Mouse (Mus musculus) CH12.LX (cell line): Measurements from ENCODE around the gene Slc25a44. TPM values are rescaled to one million over a fixed set of nuclear protein-coding genes. Genes with fewer than 3 reads are reported as not detected.

Source experiments
- DNase-seq: peaks from one replicate; pipeline ENCODE4 v3.0.0-alpha.2; 2013; ENCODE audit errors: extremely low read depth
- H3K27ac ChIP-seq: 2 replicates; pipeline ENCODE4 v1.5.1; 2012; ENCODE audit warnings: low read depth, mild to moderate bottlenecking, control low read depth, moderate library complexity; ENCODE audit not compliant: insufficient read depth
- H3K27me3 ChIP-seq: replicated peaks from 2 replicates; pipeline ENCODE3; 2012; ENCODE audit warnings: inconsistent platforms
- H3K36me3 ChIP-seq, 2 experiments: replicated peaks in 1 of 2; 2 replicates each; pipeline versions ENCODE3 to v1.6.1; 2012; ENCODE audit warnings: inconsistent platforms in 1 of 2, low read length in 1 of 2, mild to moderate bottlenecking in 1 of 2, mixed read lengths in 1 of 2, moderate library complexity in 1 of 2; ENCODE audit not compliant: control insufficient read depth in 1 of 2, insufficient read depth in 1 of 2
- H3K4me1 ChIP-seq, 2 experiments: 2 replicates each; pipeline ENCODE4 v1.6.1; 2012; ENCODE audit warnings: inconsistent platforms in 1 of 2, moderate library complexity in 1 of 2; ENCODE audit not compliant: insufficient read depth in 2 of 2, control insufficient read depth in 1 of 2
- H3K4me2 ChIP-seq: 2 replicates; pipeline ENCODE4 v1.6.1; 2012; ENCODE audit warnings: low read depth, mild to moderate bottlenecking, control low read depth; ENCODE audit not compliant: poor library complexity, insufficient read depth, severe bottlenecking
- H3K4me3 ChIP-seq, 3 experiments: fragments of 150-350 bp in 1 of 3; sonication (generic) in 1 of 3; replicated peaks in 1 of 3; 2 replicates each; pipeline versions ENCODE3 to v1.5.1; 2011 to 2012; ENCODE audit warnings: low read depth in 2 of 3, low read length in 2 of 3, mild to moderate bottlenecking in 2 of 3, moderate library complexity in 2 of 3, control low read depth in 1 of 3, improper control_type of control experiment in 1 of 3, inconsistent platforms in 1 of 3, mixed read lengths in 1 of 3; ENCODE audit not compliant: poor library complexity in 1 of 3
- H3K79me2 ChIP-seq: replicated peaks from 2 replicates; pipeline ENCODE4 v1.6.1; 2012; ENCODE audit warnings: mild to moderate bottlenecking, moderate library complexity; ENCODE audit not compliant: control insufficient read depth, poor library complexity, insufficient read depth, severe bottlenecking; ENCODE audit errors: extremely low read depth
- H3K9ac ChIP-seq: 2 replicates; pipeline ENCODE4 v1.6.1; 2012; ENCODE audit warnings: low read depth, mild to moderate bottlenecking, control low read depth, moderate library complexity; ENCODE audit not compliant: insufficient read depth
- H3K9me3 ChIP-seq: replicated peaks from 2 replicates; pipeline ENCODE3; 2012; ENCODE audit warnings: low read length, inconsistent platforms, mixed read lengths
- CTCF ChIP-seq, 2 experiments: IDR thresholded peaks in 1 of 2; conservative IDR thresholded peaks in 1 of 2; 2 replicates each; pipeline ENCODE4 v1.5.1; 2011 to 2012; ENCODE audit warnings: low read depth in 2 of 2, low read length in 2 of 2, improper control_type of control experiment in 1 of 2, inconsistent platforms in 1 of 2, mild to moderate bottlenecking in 1 of 2, moderate library complexity in 1 of 2
- E2F4 ChIP-seq: IDR thresholded peaks from 2 replicates; pipeline ENCODE4 v1.6.1; 2011; ENCODE audit warnings: low read depth, low read length, improper control_type of control experiment; ENCODE audit not compliant: insufficient replicate concordance
- EP300 ChIP-seq: IDR thresholded peaks from 2 replicates; pipeline ENCODE4 v1.6.1; 2011; ENCODE audit warnings: low read length, improper control_type of control experiment
- ETS1 ChIP-seq: conservative IDR thresholded peaks from 2 replicates; pipeline ENCODE4 v1.6.1; 2012; ENCODE audit warnings: low read depth, mild to moderate bottlenecking, inconsistent platforms, low read length, improper control_type of control experiment, moderate library complexity
- GABPA ChIP-seq: IDR thresholded peaks from 2 replicates; pipeline ENCODE4 v1.6.1; 2012; ENCODE audit warnings: low read depth, low read length, improper control_type of control experiment, inconsistent platforms; ENCODE audit not compliant: insufficient replicate concordance
- HCFC1 ChIP-seq: IDR thresholded peaks from 2 replicates; pipeline ENCODE4 v1.6.1; 2012; ENCODE audit warnings: low read depth, mild to moderate bottlenecking, inconsistent platforms, low read length, improper control_type of control experiment
- JUN ChIP-seq: IDR thresholded peaks from 2 replicates; pipeline ENCODE4 v1.6.1; 2011; ENCODE audit warnings: low read depth, mild to moderate bottlenecking, low read length, improper control_type of control experiment, moderate library complexity; ENCODE audit not compliant: insufficient read depth
- JUND ChIP-seq: conservative IDR thresholded peaks from 2 replicates; pipeline ENCODE4 v1.6.1; 2011; ENCODE audit warnings: low read depth, low read length, improper control_type of control experiment
- MAFK ChIP-seq: IDR thresholded peaks from 2 replicates; pipeline ENCODE4 v1.6.1; 2011; ENCODE audit warnings: low read length, improper control_type of control experiment; ENCODE audit not compliant: insufficient replicate concordance
- MAX ChIP-seq: IDR thresholded peaks from 2 replicates; pipeline ENCODE4 v1.6.1; 2011; ENCODE audit warnings: low read length, improper control_type of control experiment
- MAZ ChIP-seq: IDR thresholded peaks from 2 replicates; pipeline ENCODE4 v1.6.1; 2012; ENCODE audit warnings: low read depth, mild to moderate bottlenecking, inconsistent platforms, low read length, improper control_type of control experiment, moderate library complexity
- MEF2A ChIP-seq: IDR thresholded peaks from 2 replicates; pipeline ENCODE4 v1.6.1; 2014; ENCODE audit warnings: low read depth, mild to moderate bottlenecking, inconsistent platforms, low read length, improper control_type of control experiment, borderline replicate concordance
- MXI1 ChIP-seq: IDR thresholded peaks from 2 replicates; pipeline ENCODE4 v1.6.1; 2011; ENCODE audit warnings: mild to moderate bottlenecking, low read depth, low read length, improper control_type of control experiment
- MYC ChIP-seq: IDR thresholded peaks from 2 replicates; pipeline ENCODE4 v1.6.1; 2011; ENCODE audit warnings: low read depth, mild to moderate bottlenecking, improper control_type of control experiment, low read length
- NELFE ChIP-seq: IDR thresholded peaks from 2 replicates; pipeline ENCODE4 v1.6.1; 2011; ENCODE audit warnings: low read depth, low read length, improper control_type of control experiment
- PAX5 ChIP-seq: IDR thresholded peaks from 2 replicates; pipeline ENCODE4 v1.6.1; 2012; ENCODE audit warnings: low read length, inconsistent platforms, mixed read lengths
- POLR2A ChIP-seq: IDR thresholded peaks from 2 replicates; pipeline ENCODE4 v1.6.1; 2011; ENCODE audit warnings: low read depth, mild to moderate bottlenecking, improper control_type of control experiment, low read length
- RAD21 ChIP-seq: IDR thresholded peaks from 2 replicates; pipeline ENCODE4 v1.6.1; 2011; ENCODE audit warnings: low read depth, mild to moderate bottlenecking, low read length, improper control_type of control experiment, moderate library complexity
- SIN3A ChIP-seq: IDR thresholded peaks from 2 replicates; pipeline ENCODE4 v1.6.1; 2012; ENCODE audit warnings: low read length, improper control_type of control experiment, inconsistent platforms
- SMC3 ChIP-seq: IDR thresholded peaks from 2 replicates; pipeline ENCODE4 v1.6.1; 2011; ENCODE audit warnings: low read depth, low read length, improper control_type of control experiment
- TBP ChIP-seq: conservative IDR thresholded peaks from 2 replicates; pipeline ENCODE4 v1.6.1; 2011; ENCODE audit warnings: low read depth, low read length, improper control_type of control experiment
- ZMIZ1 ChIP-seq: IDR thresholded peaks from 2 replicates; pipeline ENCODE4 v1.6.1; 2012; ENCODE audit warnings: low read depth, mild to moderate bottlenecking, inconsistent platforms, low read length, improper control_type of control experiment
- ZNF384 ChIP-seq: IDR thresholded peaks from 2 replicates; pipeline ENCODE4 v1.6.1; 2012; ENCODE audit warnings: low read depth, low read length, improper control_type of control experiment, inconsistent platforms
- dilution Hi-C: fragments of 300-500 bp; cut with MboI; formaldehyde crosslinking; loops from 2 replicates; pipeline ENCODE4 v1.14.3; 2020; ENCODE audit warnings: low sequenced_read_pairs; ENCODE audit not compliant: extremely low pct_unique_long_range_greater_than_20kb, extremely low pct_ligation_motif_present
- in situ Hi-C: fragments of 300-500 bp; cut with MboI; formaldehyde crosslinking; loops from 3 replicates; pipeline ENCODE4 v1.14.3; 2019; ENCODE audit warnings: low sequenced_read_pairs, low pct_ligation_motif_present, low pct_unique_long_range_greater_than_20kb, mixed read lengths
- polyA plus RNA-seq: library from polyadenylated mRNA; unstranded; fragments of >175 nt; gene quantifications from 2 replicates; pipeline ENCODE4 v1.2.1, GENCODE M21; 2012; ENCODE audit warnings: low read depth; ENCODE audit not compliant: insufficient read length
- total RNA-seq, 2 experiments: library from RNA; depleted of rRNA; stranded (reverse); fragments of 300-350 nt in 1 of 2; fragments of >200 nt in 1 of 2; gene quantifications; 2 replicates each; pipeline ENCODE4 v1.2.3; 2012 to 2014

The Slc25a44 gene
- total and polyA plus RNA-seq, 3 experiments = 8.9 to 17.5 (median 13.2) TPM

- Histone ChIP-seq H3K9me3 (peaks cover 7% of the 10 kb centered on the region), H3K79me2 (no peaks in the 10 kb centered on the region), H3K4me3 (no peak overlapping the region), H3K9ac (no peak overlapping the region), H3K4me2 (no peak overlapping the region), H3K27me3 (no peaks in the 10 kb centered on the region), H3K36me3 (peaks cover 18 to 49% of the 10 kb centered on the region in 2 experiments), H3K4me1 (no peaks in the 10 kb centered on the region), H3K27ac (no peak overlapping the region)
- no peak for DNase-seq
- in situ Hi-C loops = no loop called here
- dilution Hi-C loops = no loop called here
- TF ChIP-seq ETS1 (no peak), MXI1 (no peak), RAD21 (no peak), ZMIZ1 (no peak), SIN3A (no peak), PAX5 (no peak), POLR2A (no peak), NELFE (no peak)
These were observed 59.1 kb downstream of the Slc25a44 start for GRCm38 (mm10) chr3:88365705-88366361.

- DNase-seq = no peak
- in situ Hi-C loops = no loop called here
- Histone ChIP-seq H3K79me2 (no peaks in the 10 kb centered on the region), H3K27me3 (no peaks in the 10 kb centered on the region), H3K4me2 (no peak within 1 kb of the TSS), H3K4me3 (no peak within 1 kb of the TSS), H3K9me3 (no peaks in the 10 kb centered on the region), H3K27ac (no peak within 1 kb of the TSS), H3K4me1 (no peaks in the 10 kb centered on the region), H3K9ac (no peak within 1 kb of the TSS), H3K36me3 (peaks cover 33 to 64% of the 10 kb centered on the region in 2 experiments)
- dilution Hi-C loops = no loop called here
- TF ChIP-seq GABPA (no peak), MYC (no peak), EP300 (no peak), MAFK (no peak), NELFE (no peak), SMC3 (no peak), CTCF (conservative IDR thresholded peaks at IDR 0.05 in 1 of 2, IDR thresholded peaks at IDR 0.05 in 1 of 2; ENCODE audit: low read depth in 2 of 2, low read length in 2 of 2) (no peak), JUND (no peak), E2F4 (no peak), HCFC1 (no peak), TBP (no peak), MEF2A (no peak), RAD21 (no peak), MAX (no peak), PAX5 (no peak), MAZ (no peak), ZMIZ1 (no peak), JUN (no peak), ZNF384 (no peak)
These were observed 60.6 kb downstream of the Slc25a44 start, which contains the start of gene Paqr6 for GRCm38 (mm10) chr3:88364337-88364736. Gene Paqr6 (plus strand): TSS chr3:88364584.
